ENCODE assay signal across 22 mouse cellular contexts in the genomic region with DNA sequence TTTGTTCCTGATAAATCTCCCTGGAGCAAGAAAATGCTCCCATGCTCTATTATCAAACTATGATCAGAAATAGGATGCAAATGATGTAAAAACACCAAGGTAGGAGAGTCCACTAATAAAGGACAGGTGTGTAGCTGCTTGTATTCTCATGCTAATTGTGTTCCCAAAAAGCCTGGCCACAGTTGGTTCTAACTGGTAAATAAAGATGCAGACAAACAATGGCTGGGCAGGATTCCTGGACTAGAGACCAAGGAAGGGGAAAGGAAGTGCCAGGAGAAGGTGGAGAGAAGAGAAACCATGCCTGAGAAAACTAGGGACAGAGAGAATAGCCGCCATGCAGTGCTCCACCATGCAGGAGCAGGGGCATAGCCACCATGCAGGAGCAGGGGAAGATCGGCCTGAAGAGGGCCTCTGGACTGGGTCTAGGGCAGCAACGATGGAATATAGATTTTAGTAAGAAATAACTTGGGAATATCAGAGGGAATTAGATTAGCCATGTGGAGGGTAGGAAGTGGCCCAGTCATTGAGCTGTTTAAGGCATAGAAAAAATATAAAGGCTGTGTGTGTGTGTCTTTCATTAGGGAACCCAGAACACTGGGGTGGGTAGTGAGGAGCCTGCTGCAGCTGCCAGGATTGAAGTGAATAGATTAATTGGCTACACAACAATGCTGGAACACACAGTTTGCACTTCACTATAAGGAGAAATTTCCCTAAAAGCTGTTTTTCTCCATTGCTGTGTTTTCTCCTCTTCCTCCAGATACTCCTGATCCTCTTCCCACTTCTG. TPM values are rescaled to one million over a fixed set of nuclear protein-coding genes. Genes with fewer than 3 reads are reported as not detected.
A peak's percentile ranks its signal among the peaks of the same experiment; 100 is the strongest.
DNase-seq lines count a peak whose midpoint lies in the region; ATAC-seq and TF ChIP-seq lines count a peak whose summit lies in the region.
"Had no signal": no experiment of that assay in that cellular context is flagged by ENCODE, and none has a peak within 500 bp of the region (broad histone marks: within the 10 kb centered on the region; RNA-seq: fewer than 3 reads in every experiment).

No protein-coding gene starts in this region.

- peaks cover 1% of the 10 kb centered on the region for H3K4me1 ChIP-seq in ES-Bruce4 (ENCODE audit: control insufficient read depth, insufficient read depth, low read length)
- peaks cover 4% of the 10 kb centered on the region; the same call in 1 of the 2 replicates for H3K4me1 ChIP-seq in forebrain, embryonic 14.5 days (ENCODE audit: control insufficient read depth, insufficient read depth, low read length)
- H3K4me1 ChIP-seq in limb, embryonic 10.5 days = 0 out of 2 replicates have a peak, but pooled peaks cover 4% of the 10 kb centered on the region
- H3K4me1 ChIP-seq: embryonic facial prominence, embryonic 12.5 days; heart, embryonic 15.5 days; intestine, embryonic 15.5 days had no signal

- peak overlapping the region; percentile 70; the same call in 1 of the 2 replicates for H3K27ac ChIP-seq in ES-Bruce4 (ENCODE audit: insufficient read depth, low read length)
- no peak overlapping the region for H3K27ac ChIP-seq in forebrain, embryonic 14.5 days (ENCODE audit: low read depth, low read length)
- H3K27ac ChIP-seq in limb, embryonic 10.5 days = 0 out of 2 replicates have a peak overlapping the region, but pooled peaks have one; percentile 9
- H3K27ac ChIP-seq: heart, embryonic 15.5 days; hindbrain, embryonic 13.5 days; intestine, embryonic 15.5 days had no signal

- no peak for TF ChIP-seq CTCF in ES-Bruce4 (IDR thresholded peaks at IDR 0.05; ENCODE audit: low read depth, low read length)

- no peak overlapping the region for H3K4me2 ChIP-seq in forebrain, embryonic 14.5 days (ENCODE audit: low read length)
- H3K4me2 ChIP-seq: embryonic facial prominence, embryonic 12.5 days; heart, embryonic 11.5 days; heart, embryonic 15.5 days; hindbrain, embryonic 13.5 days; intestine, embryonic 15.5 days had no signal

- H3K36me3 ChIP-seq in ES-Bruce4 (ENCODE audit: control insufficient read depth, insufficient read depth, low read length, poor library complexity, severe bottlenecking) = no peaks in the 10 kb centered on the region
- no peaks in the 10 kb centered on the region for H3K36me3 ChIP-seq in forebrain, embryonic 14.5 days (ENCODE audit: control insufficient read depth, insufficient read depth, low read length)
- no peaks in the 10 kb centered on the region for H3K36me3 ChIP-seq in limb, embryonic 10.5 days
- H3K36me3 ChIP-seq: embryonic facial prominence, embryonic 12.5 days; heart, embryonic 15.5 days; hindbrain, embryonic 13.5 days; intestine, embryonic 15.5 days had no signal

- 51% methylated on average over 3 of the region's 3 CpGs for WGBS in forebrain, embryonic 14.5 days
- WGBS in limb, embryonic 10.5 days = 86% methylated on average over 3 of the region's 3 CpGs

- no peak overlapping the region for H3K4me3 ChIP-seq in ES-Bruce4 (ENCODE audit: low read depth, low read length)
- H3K4me3 ChIP-seq in forebrain, embryonic 14.5 days (ENCODE audit: low read depth, low read length) = no peak overlapping the region
- no peak overlapping the region for H3K4me3 ChIP-seq in limb, embryonic 10.5 days
- H3K4me3 ChIP-seq: embryonic facial prominence, embryonic 12.5 days; heart, embryonic 15.5 days; hindbrain, embryonic 13.5 days; intestine, embryonic 15.5 days had no signal

- DNase-seq in ES-CJ7 (ENCODE audit: low read depth, low spot score) = peak; percentile 71
- peak; percentile 41 for DNase-seq in forebrain, embryonic 14.5 days (ENCODE audit: low spot score)
- no peak for DNase-seq in limb, embryonic 10.5 days (ENCODE audit: low spot score)
- DNase-seq in adrenal gland, postnatal 10 days = no peak
- DNase-seq in left cerebral cortex, adult 11 months (ENCODE audit: low spot score) = no peak
- DNase-seq: adrenal gland, adult 2 months; adrenal gland, postnatal 36 days; cerebellum, adult 11 months; cerebellum, adult 9-10 months; cerebellum, postnatal 25 days; gastrocnemius, postnatal 36 days; heart, adult 18-20 months; heart, postnatal 14 days; kidney, adult 18-20 months had no signal

- no peak overlapping the region for H3K9ac ChIP-seq in ES-Bruce4 (ENCODE audit: low read depth, poor library complexity, severe bottlenecking)
- H3K9ac ChIP-seq in forebrain, embryonic 14.5 days (ENCODE audit: low read length) = no peak overlapping the region
- H3K9ac ChIP-seq: embryonic facial prominence, embryonic 12.5 days; heart, embryonic 15.5 days; hindbrain, embryonic 13.5 days; intestine, embryonic 15.5 days had no signal

- peaks cover 20% of the 10 kb centered on the region for H3K9me3 ChIP-seq in ES-Bruce4 (replicated peaks; ENCODE audit: control insufficient read depth, insufficient read depth, low read length, poor library complexity, severe bottlenecking)
- no peaks in the 10 kb centered on the region for H3K9me3 ChIP-seq in forebrain, embryonic 14.5 days (replicated peaks; ENCODE audit: control insufficient read depth, low read length)
- no peaks in the 10 kb centered on the region for H3K9me3 ChIP-seq in limb, embryonic 10.5 days (replicated peaks)
- H3K9me3 ChIP-seq: embryonic facial prominence, embryonic 12.5 days; heart, embryonic 15.5 days; hindbrain, embryonic 13.5 days; intestine, embryonic 15.5 days had no signal

- ATAC-seq in forebrain, embryonic 14.5 days = peak; percentile 75
- ATAC-seq: hindbrain, postnatal 0 days; intestine, embryonic 15.5 days had no signal

- no peak for TF ChIP-seq POLR2A in ES-Bruce4 (IDR thresholded peaks at IDR 0.05; ENCODE audit: insufficient read depth, low read length)

- no peak for TF ChIP-seq EP300 in ES-Bruce4 (IDR thresholded peaks at IDR 0.05; ENCODE audit: insufficient read depth, low read depth, low read length)

- no peaks in the 10 kb centered on the region for H3K27me3 ChIP-seq in ES-Bruce4 (ENCODE audit: control insufficient read depth, insufficient read depth, low read length, poor library complexity, severe bottlenecking)
- no peaks in the 10 kb centered on the region for H3K27me3 ChIP-seq in forebrain, embryonic 14.5 days (replicated peaks; ENCODE audit: control insufficient read depth, insufficient read depth, low read length)
- no peaks in the 10 kb centered on the region for H3K27me3 ChIP-seq in limb, embryonic 10.5 days (ENCODE audit: low read depth, poor library complexity, severe bottlenecking)
- H3K27me3 ChIP-seq: embryonic facial prominence, embryonic 12.5 days; heart, embryonic 15.5 days; hindbrain, embryonic 13.5 days; intestine, embryonic 15.5 days had no signal

RNA-seq across cellular contexts. Expression of a gene that starts 31.9 kb away (rescaled TPM):
- polyA plus RNA-seq in ES-Bruce4 (2011; ENCODE audit: insufficient read depth, insufficient read length, low read depth, missing spikeins) = 4.1 and 5.6 TPM in 2 replicates
- polyA plus RNA-seq in forebrain, embryonic 14.5 days (2014; fragmentation: Nextera tagmentation; extraction: Ambion mirVana) = 18.5 and 20.0 TPM in 2 replicates
- polyA plus RNA-seq in limb, embryonic 10.5 days (2016; fragmentation: Nextera tagmentation; extraction: Ambion mirVana) = 12.7 and 16.7 TPM in 2 replicates
- total RNA-seq in adrenal gland, postnatal 10 days (2021) = 1 to 10 TPM; 3.7 to 4.2 TPM
- total RNA-seq: MEL had no signal

Comparison
In these comparisons a context has a peak if more than half of its experiments do, and no peak if none do; other contexts are left out.
1. DNase-seq: peak in ES-CJ7 (single experiment) and forebrain, embryonic 14.5 days (single experiment); none in limb, embryonic 10.5 days (single experiment), adrenal gland, postnatal 10 days (single experiment) and left cerebral cortex, adult 11 months (single experiment).